Mouse (Mus musculus) liver, adult 2 months (tissue): ENCODE data around the gene Scgb3a1.

Experiments
- CTCF ChIP-seq: fragments of 200-500 bp; IDR thresholded peaks from 2 replicates; pipeline ENCODE4 v1.5.1; 2011; ENCODE audit warnings: low read depth, low read length, control low read depth
- POLR2A ChIP-seq: fragments of 200-500 bp; IDR thresholded peaks from 2 replicates; pipeline ENCODE4 v1.6.1; 2011; ENCODE audit warnings: low read length, control low read depth; ENCODE audit not compliant: insufficient read depth; ENCODE audit errors: extremely low read depth

DNA sequence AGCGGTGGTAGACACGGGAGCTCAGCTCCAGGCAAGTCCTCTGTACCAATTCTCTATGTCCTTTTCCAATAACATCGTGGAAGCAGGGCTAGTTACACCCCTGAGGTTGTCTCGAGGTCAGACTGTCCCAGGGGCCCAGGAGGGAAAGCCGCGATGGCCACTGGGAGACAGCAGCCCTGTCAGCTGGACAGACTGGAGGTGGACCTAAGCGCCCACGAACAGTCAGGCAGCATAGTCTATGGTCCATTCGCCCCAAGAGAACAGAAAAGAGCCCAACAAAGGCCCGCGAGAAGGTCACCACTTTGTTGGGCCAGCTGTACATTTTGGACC is 10.4 kb upstream of the Scgb3a1 start:
- TF ChIP-seq CTCF (no peak), POLR2A (no peak)
